Mouse (Mus musculus) spleen, adult 12 weeks (tissue): ENCODE results near the gene Arhgef17.

Source experiments
- DNase-seq: peaks from one replicate; pipeline ENCODE4 v3.0.0; 2022; ENCODE audit warnings: low spot score

The Arhgef17 gene

GRCm38 (mm10) chr7:100931926-100932480 is at the start of gene Arhgef17:
Arhgef17 (minus strand) TSS chr7:100932107.
- no peak for DNase-seq

- no peak for DNase-seq
These were observed 47.3 kb upstream of the Arhgef17 start for GRCm38 (mm10) chr7:100979175-100979574.

- DNase-seq = no peak
These were observed 46.3 kb upstream of the Arhgef17 start for GRCm38 (mm10) chr7:100978171-100978570.

- DNase-seq = no peak
These were observed 42.4 kb upstream of the Arhgef17 start, which contains the start of gene P2ry6 for GRCm38 (mm10) chr7:100974135-100974903. P2ry6 (minus strand) TSS chr7:100974649.

GRCm38 (mm10) chr7:100972875-100973274 is 41.0 kb upstream of the Arhgef17 start:
- DNase-seq = no peak

- DNase-seq = no peak
These were observed 37.2 kb upstream of the Arhgef17 start for GRCm38 (mm10) chr7:100968874-100969659.

- DNase-seq = no peak
These were observed 36.5 kb upstream of the Arhgef17 start for GRCm38 (mm10) chr7:100968376-100968775.

- no peak for DNase-seq
These were observed 35.9 kb upstream of the Arhgef17 start for GRCm38 (mm10) chr7:100967850-100968249.

- no peak for DNase-seq
These were observed 34.1 kb upstream of the Arhgef17 start for GRCm38 (mm10) chr7:100966014-100966413.

GRCm38 (mm10) chr7:100965079-100965478 is 33.2 kb upstream of the Arhgef17 start:
- no peak for DNase-seq

- DNase-seq = no peak
These were observed 32.3 kb upstream of the Arhgef17 start for GRCm38 (mm10) chr7:100964242-100964641.

- no peak for DNase-seq
These were observed 31.5 kb upstream of the Arhgef17 start for GRCm38 (mm10) chr7:100963381-100963780.

GRCm38 (mm10) chr7:100961146-100961545 is 29.2 kb upstream of the Arhgef17 start:
- DNase-seq = no peak

- no peak for DNase-seq
These were observed 28.6 kb upstream of the Arhgef17 start for GRCm38 (mm10) chr7:100960462-100960861.

GRCm38 (mm10) chr7:100958426-100958825 is 26.5 kb upstream of the Arhgef17 start:
- no peak for DNase-seq

- no peak for DNase-seq
These were observed 20.8 kb upstream of the Arhgef17 start for GRCm38 (mm10) chr7:100952686-100953085.

- DNase-seq = no peak
These were observed 20.0 kb upstream of the Arhgef17 start for GRCm38 (mm10) chr7:100951903-100952302.

- DNase-seq = no peak
These were observed 18.6 kb upstream of the Arhgef17 start for GRCm38 (mm10) chr7:100950481-100951010.

- no peak for DNase-seq
These were observed 18.1 kb upstream of the Arhgef17 start for GRCm38 (mm10) chr7:100950031-100950430.

- no peak for DNase-seq
These were observed 12.8 kb upstream of the Arhgef17 start for GRCm38 (mm10) chr7:100944738-100945137.

GRCm38 (mm10) chr7:100944306-100944705 is 12.4 kb upstream of the Arhgef17 start:
- DNase-seq = no peak

- DNase-seq = no peak
These were observed 11.1 kb upstream of the Arhgef17 start for GRCm38 (mm10) chr7:100942789-100943615.
